Mouse (Mus musculus) cerebellum, adult 2 months (tissue): Measurements from ENCODE around the gene Pdia4.
"Not testable (repeated sequence)": the region's sequence is repeated elsewhere in the genome, so short reads cannot be mapped to it uniquely, and the experiment has no call there.

ENCODE experiments used
- CTCF ChIP-seq: fragments of 200-500 bp; IDR thresholded peaks from 2 replicates; pipeline ENCODE4 v1.5.1; 2011; ENCODE audit warnings: low read depth, mild to moderate bottlenecking, control low read depth, low read length, moderate library complexity, borderline replicate concordance; ENCODE audit not compliant: insufficient read depth
- POLR2A ChIP-seq: fragments of 200-500 bp; IDR thresholded peaks from 2 replicates; pipeline ENCODE4 v1.6.1; 2011; ENCODE audit warnings: low read length, control low read depth, borderline replicate concordance; ENCODE audit not compliant: insufficient read depth

DNA sequence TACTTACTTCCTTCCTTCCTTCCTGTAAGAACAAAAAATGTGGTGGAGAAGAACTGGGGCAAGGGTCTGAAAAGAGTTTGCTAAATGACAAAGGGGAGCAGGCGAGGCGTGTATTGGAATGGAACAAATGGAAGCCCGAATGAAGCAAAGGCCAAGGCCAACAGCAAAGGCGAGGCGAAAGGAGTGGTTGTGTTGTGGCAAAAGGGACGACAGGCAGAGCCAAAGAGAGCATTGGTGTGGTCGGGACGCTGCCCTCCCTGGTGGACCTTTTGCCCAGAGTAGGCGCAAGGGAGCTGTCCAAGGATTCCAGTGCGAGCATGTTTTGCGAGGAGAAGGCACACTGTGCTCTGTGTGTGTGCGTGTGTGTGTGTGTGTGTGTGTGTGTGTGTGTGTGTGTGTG is 42.1 kb downstream of the Pdia4 start:
- TF ChIP-seq CTCF, POLR2A: not testable (repeated sequence)
